Comparison of ENCODE assay signal across 8 mouse cellular contexts in genomic region chr8:20266776-20267175, GRCm38 (mm10).
DNase-seq lines count a peak whose midpoint lies in the region.

No protein-coding gene starts in this region.

- peak; percentile 43 to 79 for DNase-seq in adrenal gland, adult (ENCODE audit: inconsistent age in 2 of 2, low spot score in 1 of 2)
- DNase-seq in cerebellum, adult 9-11 months: peak; percentile 47
- peak; percentile 98 for DNase-seq in heart, adult 11 months
- DNase-seq in kidney, adult 18-20 months: peak; percentile 44
- peak; percentile 36 to 40 for DNase-seq in layer of hippocampus, postnatal 14 days (ENCODE audit: low spot score in 2 of 2)
- DNase-seq in lung, postnatal 4 days: peak; percentile 60 to 61
- peak; percentile 48 to 81 for DNase-seq in spleen, postnatal 4 days (ENCODE audit: low spot score in 2 of 2)
- DNase-seq in thymus, postnatal 36 days: peak; percentile 30 to 36

Comparison
In these comparisons a context has a peak if more than half of its experiments do, and no peak if none do; other contexts are left out.
1. Peak in every context shown above with its lines: DNase-seq.
2. DNase-seq: peak in every context shown above with its lines; median percentile 98 in heart, adult 11 months; 64 in spleen, postnatal 4 days; 61 in adrenal gland, adult; 60 in lung, postnatal 4 days; 47 in cerebellum, adult 9-11 months; 44 in kidney, adult 18-20 months; 38 in layer of hippocampus, postnatal 14 days; 33 in thymus, postnatal 36 days.